Mouse (Mus musculus) layer of hippocampus, adult 11-12 months (tissue): Measurements from ENCODE around the gene Tsc22d2.
"Not testable (repeated sequence)": the region's sequence is repeated elsewhere in the genome, so short reads cannot be mapped to it uniquely, and the experiment has no call there.

Experiments used
- DNase-seq: peaks from one replicate; pipeline ENCODE4 v3.0.0; 2022; ENCODE audit warnings: low spot score

Gene Tsc22d2

DNA sequence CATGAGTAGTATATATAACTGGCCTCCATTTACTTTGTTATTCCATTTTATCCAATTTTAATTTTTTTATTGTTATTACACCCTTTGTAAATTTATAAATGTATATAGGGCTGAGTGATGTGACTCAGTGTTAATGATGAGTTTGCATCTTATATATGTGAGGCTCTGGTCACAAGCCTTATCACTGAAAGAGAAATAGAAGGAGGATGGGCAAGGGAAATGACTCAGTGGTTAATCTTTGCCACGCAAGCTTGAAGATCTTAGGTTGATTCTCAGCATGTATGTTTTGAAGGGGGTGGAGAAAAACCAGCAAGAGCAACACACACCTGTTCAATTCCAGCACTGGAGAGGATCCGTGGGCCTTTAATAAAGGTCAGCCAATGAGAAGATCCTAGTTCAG is 19.9 kb downstream of the Tsc22d2 start:
- DNase-seq, result no peak

- DNase-seq, result no peak
These were observed 33.7 kb downstream of the Tsc22d2 start for GRCm38 (mm10) chr3:58448230-58448629.

DNA sequence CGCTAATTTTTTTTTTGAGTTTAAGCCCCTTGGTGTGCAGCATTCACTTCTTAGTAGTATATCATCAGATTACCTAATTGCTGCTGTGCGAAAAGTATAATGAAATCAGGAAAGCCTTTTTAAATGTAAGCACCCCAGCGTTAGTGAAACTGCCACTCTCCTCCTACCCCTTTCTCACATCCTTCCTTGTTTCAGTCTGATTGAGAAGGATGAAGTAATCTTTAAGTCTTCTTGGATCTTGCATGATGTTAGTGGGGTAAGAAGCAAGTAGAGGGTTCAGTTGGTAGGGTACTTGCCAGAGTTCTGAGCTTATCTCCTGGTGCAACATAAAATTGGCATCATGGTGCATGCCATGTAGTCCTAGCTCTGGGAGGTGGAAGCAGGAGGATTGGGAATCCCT is 35.0 kb downstream of the Tsc22d2 start:
- no peak for DNase-seq

DNA sequence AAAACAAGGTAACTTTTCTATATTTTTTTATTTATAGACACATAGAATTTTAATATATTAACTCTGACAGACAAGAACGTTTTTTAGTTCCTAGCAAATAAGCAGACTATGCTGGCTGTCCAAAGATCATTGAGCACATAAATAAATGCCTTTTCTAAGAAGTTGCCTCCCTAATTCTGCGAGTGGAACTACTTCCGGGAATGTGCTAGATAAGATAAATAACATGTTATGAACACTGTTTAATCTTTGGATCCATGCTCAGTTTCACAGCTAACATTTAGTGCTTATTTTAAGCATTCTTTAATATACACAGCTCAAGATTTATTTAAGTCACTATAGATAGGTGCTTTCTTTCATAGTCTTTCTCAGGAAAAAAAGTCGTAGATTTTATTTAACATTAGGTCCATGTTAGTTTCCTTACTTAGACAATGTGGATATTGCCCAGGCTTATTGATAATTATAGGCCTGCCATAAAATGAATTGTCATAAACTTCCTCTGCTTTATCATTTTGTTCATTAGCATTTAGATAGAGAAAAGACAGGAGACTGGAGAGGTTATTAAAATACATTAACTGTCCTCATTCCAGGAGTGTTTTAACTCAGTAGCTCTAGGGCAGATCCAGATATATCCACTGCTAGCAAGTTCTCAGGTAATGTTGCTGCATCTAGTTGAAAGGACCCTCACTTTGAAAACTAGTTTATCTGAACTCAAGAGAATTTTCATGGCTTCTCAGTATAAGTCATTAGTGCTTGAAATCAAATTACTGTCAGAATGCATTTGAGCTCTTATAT is 40.1 kb downstream of the Tsc22d2 start:
- no peak for DNase-seq

DNA sequence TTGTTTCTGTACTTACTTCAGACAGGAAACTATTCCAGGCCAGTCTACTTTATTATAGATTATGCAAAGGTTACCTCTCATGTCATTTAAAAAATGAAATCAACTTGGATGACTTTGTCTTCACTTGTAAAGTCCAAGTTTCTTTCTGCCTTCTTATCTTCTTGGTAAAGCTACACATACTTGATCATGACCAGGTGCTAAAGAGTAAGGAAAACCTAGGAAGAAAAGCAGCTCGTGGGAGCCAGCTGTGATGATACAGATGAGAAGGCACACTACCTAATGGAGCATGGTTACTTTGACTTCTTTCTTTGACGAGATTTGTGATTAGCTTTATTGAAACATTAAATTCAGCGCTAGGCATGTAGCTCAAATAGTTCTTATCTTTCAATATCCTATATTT is 40.7 kb downstream of the Tsc22d2 start:
- no peak for DNase-seq

GRCm38 (mm10) chr3:58469655-58470437 is 55.3 kb downstream of the Tsc22d2 start:
- no peak for DNase-seq

- not testable (repeated sequence) for DNase-seq
These were observed 60.8 kb downstream of the Tsc22d2 start for GRCm38 (mm10) chr3:58475298-58475697.

GRCm38 (mm10) chr3:58478755-58479455 is 64.4 kb downstream of the Tsc22d2 start:
- no peak for DNase-seq

GRCm38 (mm10) chr3:58485883-58486282 is 71.4 kb downstream of the Tsc22d2 start:
- DNase-seq, result no peak

DNA sequence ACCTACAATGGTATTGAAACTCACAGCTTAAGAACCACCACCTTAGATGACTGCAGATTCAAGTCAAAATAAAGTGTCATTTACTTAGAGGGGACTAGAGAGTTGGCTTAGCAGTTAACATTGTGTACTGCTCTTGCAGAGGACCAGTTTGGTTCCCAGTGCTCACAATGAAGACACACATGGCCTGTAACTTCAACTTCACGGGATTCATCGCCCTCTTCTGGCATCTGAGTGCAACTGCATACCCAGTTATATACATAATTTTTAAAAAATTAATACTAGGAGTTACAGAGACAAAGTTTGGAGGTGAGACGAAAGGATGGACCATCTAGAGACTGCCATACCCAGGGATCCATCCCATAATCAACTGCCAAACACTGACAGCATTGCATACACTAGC is 72.6 kb downstream of the Tsc22d2 start:
- no peak for DNase-seq

DNA sequence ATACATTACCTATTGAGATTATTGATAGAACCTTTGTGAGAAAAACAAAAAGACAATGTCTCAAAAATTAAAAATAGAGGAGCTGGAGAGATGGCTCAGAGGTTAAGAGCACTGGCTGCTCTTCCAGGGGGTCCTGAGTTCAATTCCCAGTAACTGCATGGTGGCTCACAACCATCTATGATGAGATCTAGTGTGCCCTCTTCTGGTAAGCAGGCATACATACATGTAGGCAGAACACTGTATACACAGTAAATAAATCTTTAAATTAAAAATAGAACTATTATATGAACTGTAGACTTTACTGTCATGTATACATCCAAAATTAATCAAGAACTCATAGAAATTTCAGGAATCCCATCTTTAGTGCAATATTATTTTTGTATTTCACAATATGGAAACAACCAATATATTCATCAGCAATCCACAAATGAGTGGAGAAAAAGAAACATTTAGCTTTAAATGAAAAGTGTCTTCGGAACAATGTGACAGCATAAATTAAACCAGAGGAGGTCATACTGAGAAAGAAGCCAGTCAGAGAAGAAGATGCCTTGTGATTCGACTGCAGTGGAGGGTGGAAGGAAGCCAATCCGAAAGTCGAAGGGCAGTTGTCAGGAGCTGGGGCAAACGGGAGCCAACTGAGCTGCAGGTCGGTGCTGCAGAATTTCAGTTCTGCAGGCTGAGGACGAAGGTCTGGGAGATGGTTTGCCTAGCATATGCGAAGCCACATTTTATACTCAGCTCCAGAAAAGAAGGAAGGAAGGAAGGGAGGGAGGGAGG is 73.7 kb downstream of the Tsc22d2 start:
- DNase-seq, result no peak

GRCm38 (mm10) chr3:58490787-58491186 is 76.3 kb downstream of the Tsc22d2 start:
- peak; percentile 56 for DNase-seq

DNA sequence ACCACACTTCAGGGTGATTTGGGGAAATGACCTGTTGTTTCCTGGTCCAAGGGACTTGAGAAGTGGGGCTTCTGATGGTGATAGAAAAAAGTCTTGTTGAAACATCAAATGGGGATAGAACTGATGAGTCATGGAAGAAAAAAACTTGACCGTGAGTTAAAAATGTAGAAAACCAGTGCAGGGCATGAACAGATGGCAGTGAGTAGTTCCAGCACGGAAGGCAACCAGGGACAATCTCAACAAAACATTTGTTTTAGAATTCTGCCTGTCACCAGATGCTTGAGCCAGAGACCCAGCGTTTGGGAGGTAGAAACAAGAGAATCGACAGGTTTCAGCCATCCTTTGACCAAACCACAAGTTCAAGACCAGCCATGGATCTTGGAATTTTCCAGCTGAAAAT is 79.1 kb downstream of the Tsc22d2 start:
- peak; percentile 27 for DNase-seq

GRCm38 (mm10) chr3:58501961-58502360 is 87.4 kb downstream of the Tsc22d2 start:
- DNase-seq, result no peak

- no peak for DNase-seq
These were observed 89.3 kb downstream of the Tsc22d2 start for GRCm38 (mm10) chr3:58503720-58504333.

DNA sequence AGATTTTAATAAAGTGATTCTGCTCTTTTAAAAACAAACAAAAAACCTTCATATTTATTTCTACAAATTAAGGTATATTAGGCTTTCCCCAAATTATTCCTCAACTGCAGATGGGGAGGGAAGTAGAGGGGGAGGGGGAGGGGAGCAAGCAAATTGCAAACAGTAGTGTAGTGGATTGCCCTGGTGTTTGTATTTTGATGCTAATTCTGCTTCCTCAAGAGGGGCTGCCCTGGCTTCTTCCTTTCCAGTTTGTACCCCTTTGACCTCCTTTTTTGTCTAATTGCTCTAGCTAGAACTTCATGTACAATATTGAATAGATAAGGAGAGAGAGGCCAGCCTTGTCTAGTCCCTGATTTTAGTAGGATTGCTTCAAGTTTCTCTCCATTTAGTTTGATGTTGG is 90.2 kb downstream of the Tsc22d2 start:
- no peak for DNase-seq

- DNase-seq, result no peak
These were observed 93.7 kb downstream of the Tsc22d2 start for GRCm38 (mm10) chr3:58508020-58508750.

GRCm38 (mm10) chr3:58511581-58511980 is 97.1 kb downstream of the Tsc22d2 start:
- no peak for DNase-seq

GRCm38 (mm10) chr3:58512740-58513139 is 98.2 kb downstream of the Tsc22d2 start:
- no peak for DNase-seq

DNA sequence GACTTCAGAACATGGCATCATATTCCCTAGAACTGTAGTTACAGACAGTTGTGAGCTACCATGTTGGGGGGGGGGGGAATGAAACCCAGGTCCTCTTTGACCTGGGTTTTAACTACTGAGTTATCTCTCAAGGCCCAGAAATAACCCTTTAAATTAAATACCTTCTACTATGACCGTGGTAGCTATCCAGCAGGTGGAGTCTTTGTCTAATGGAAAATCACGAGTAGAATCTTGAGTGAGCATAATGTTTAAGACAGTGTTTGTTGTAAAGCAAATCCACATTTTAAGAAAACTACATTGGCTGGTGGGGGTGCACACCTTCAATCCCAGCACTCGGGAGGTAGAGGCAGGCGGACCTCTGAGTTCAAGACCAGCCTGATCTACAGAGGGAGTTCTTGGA is 99.0 kb downstream of the Tsc22d2 start:
- DNase-seq, result no peak
